Mouse (Mus musculus) limb, embryonic 13.5 days (tissue): ENCODE results near the gene Tbc1d4. TPM values are rescaled to one million over a fixed set of nuclear protein-coding genes. Genes with fewer than 3 reads are reported as not detected.

ENCODE experiments used
- ATAC-seq: fragments of 200-750 bp; cut with Nextera tagmentation; 2 replicates; pipeline ENCODE4 v1.8.0; 2017; ENCODE audit warnings: low read depth, moderate number of reproducible peaks, moderate TSS enrichment; ENCODE audit not compliant: low FRiP score
- H3K27ac ChIP-seq: fragments of 300-500 bp; sonication (generic); 2 replicates; pipeline ENCODE4 v1.5.1; 2015; ENCODE audit warnings: inconsistent platforms, mild to moderate bottlenecking, moderate library complexity
- H3K27me3 ChIP-seq: fragments of 300-500 bp; sonication (generic); 2 replicates; pipeline ENCODE4 v1.6.1; 2015; ENCODE audit warnings: mild to moderate bottlenecking, inconsistent platforms
- H3K36me3 ChIP-seq: fragments of 300-500 bp; sonication (generic); 2 replicates; pipeline ENCODE4 v1.6.1; 2015; ENCODE audit warnings: inconsistent platforms, mild to moderate bottlenecking, moderate library complexity
- H3K4me1 ChIP-seq: fragments of 300-500 bp; sonication (generic); 2 replicates; pipeline ENCODE4 v1.6.1; 2015; ENCODE audit warnings: inconsistent platforms
- H3K4me2 ChIP-seq: fragments of 300-500 bp; sonication (generic); replicated peaks from 2 replicates; pipeline ENCODE4 v1.6.1; 2015; ENCODE audit warnings: inconsistent platforms, mild to moderate bottlenecking, moderate library complexity
- H3K4me3 ChIP-seq: fragments of 300-500 bp; sonication (generic); 2 replicates; pipeline ENCODE4 v1.5.1; 2015; ENCODE audit warnings: moderate library complexity, mild to moderate bottlenecking, inconsistent platforms
- H3K9ac ChIP-seq: fragments of 300-500 bp; sonication (generic); 2 replicates; pipeline ENCODE4 v1.6.1; 2015; ENCODE audit warnings: mild to moderate bottlenecking, inconsistent platforms
- H3K9me3 ChIP-seq: fragments of 300-500 bp; sonication (generic); 2 replicates; pipeline ENCODE4 v1.6.1; 2016; ENCODE audit warnings: inconsistent platforms
- WGBS: fragments of 180-500 bp; shearing (Covaris S2); methylation state at CpG from one replicate; pipeline ENCODE4 v1.1.7; 2015; 5-methylcytosine and 5-hydroxymethylcytosine counted together
- polyA plus RNA-seq: library from polyadenylated mRNA; unstranded; fragments of >200 nt; fragmentation: Nextera tagmentation; extraction: Ambion mirVana; gene quantifications from 2 replicates; pipeline ENCODE4 v1.2.1, GENCODE M21; 2015

Gene Tbc1d4
- 12.2 and 12.3 TPM in 2 replicates for polyA plus RNA-seq

DNA sequence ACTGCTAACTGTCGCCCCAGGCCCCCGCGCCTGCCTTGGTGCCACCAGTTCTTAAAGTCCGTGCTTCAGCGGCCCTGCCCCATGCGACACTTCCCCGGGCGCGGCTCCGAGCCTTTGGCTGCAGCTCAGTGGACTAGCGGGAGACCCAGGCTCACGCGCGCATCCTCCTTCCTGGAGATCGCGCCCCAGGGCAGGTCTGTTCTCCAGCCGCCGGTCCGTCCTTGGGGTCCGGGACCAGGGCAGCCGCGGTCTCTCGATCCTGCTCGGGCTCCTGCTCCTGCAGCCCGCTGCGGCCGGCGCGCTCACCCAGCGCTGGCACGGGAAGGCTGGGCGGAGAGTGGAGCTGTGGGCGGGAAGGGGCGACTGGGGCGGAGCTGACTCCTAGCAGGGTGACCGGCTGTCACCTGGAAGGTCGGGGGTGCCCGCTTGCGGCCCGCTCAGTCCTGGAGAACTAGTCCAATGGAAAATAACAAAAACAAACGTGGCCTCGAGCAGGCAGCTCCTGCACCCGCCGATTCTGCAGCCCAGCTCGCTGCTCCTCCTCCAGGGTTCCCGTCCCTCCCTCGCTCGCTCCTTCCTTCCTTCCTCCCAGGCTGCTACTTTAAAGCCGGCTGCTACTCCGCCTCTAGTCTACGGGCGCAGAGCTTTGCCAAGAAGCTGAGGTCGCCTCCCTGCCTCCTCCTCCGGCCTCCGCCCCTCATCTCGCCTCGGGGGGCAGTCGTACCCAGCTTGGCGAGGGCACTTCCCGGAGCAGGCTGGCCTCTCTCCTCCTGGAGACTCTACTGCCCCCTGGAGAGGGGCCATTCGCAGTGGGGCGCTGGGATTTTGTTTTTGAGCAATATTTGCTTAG, at the start of gene Tbc1d4:
Gene Tbc1d4, minus strand, starts transcription at position 673 of the 850 bp plus-strand sequence.
- Histone ChIP-seq H3K9ac (peak within 1 kb of the TSS; percentile 81), H3K36me3 (no peaks in the 10 kb centered on the region), H3K27me3 (0 out of 2 replicates have a peak, but pooled peaks cover 4% of the 10 kb centered on the region), H3K4me2 (peak within 1 kb of the TSS; percentile 99), H3K9me3 (no peaks in the 10 kb centered on the region), H3K4me1 (peaks cover 8% of the 10 kb centered on the region; the same call in 1 of the 2 replicates), H3K4me3 (peak within 1 kb of the TSS; percentile 81), H3K27ac (peak within 1 kb of the TSS; percentile 65)
- WGBS: under 1% methylated on average over 58 of the region's 62 CpGs
- peak; percentile 89 for ATAC-seq

DNA sequence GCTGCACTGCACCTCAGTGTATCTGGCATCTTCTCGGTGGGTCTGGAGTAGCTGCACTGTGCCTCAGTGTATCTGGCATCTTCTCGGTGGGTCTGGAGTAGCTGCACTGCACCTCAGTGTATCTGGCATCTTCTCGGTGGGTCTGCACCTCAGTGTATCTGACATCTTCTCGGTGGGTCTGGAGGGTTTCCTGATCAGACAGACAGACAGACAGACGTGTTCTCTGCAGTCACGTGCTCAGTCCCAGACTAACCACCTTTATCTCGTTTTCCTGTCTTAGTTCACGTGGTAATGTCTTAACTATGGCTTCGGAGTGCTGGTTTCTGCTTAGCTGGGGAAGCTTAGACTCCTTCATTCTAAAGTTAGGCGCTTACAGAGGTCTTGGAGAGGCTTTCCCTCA, 47.3 kb upstream of the Tbc1d4 start:
- Histone ChIP-seq H3K9me3 (no peaks in the 10 kb centered on the region), H3K4me2 (no peak overlapping the region), H3K4me1 (peaks cover 4% of the 10 kb centered on the region), H3K27ac (no peak overlapping the region), H3K36me3 (peaks cover 6% of the 10 kb centered on the region; the same call in 1 of the 2 replicates), H3K27me3 (no peaks in the 10 kb centered on the region), H3K4me3 (no peak overlapping the region), H3K9ac (no peak overlapping the region)
- ATAC-seq: no peak
- 83% methylated on average over 10 of the region's 10 CpGs for WGBS

- under 1% methylated on average over 10 of the region's 10 CpGs for WGBS
- no peaks in the 10 kb centered on the region for H3K27me3 ChIP-seq
- peak overlapping the region; percentile 86 for H3K9ac ChIP-seq
- peak overlapping the region; percentile 95 for H3K4me2 ChIP-seq
- H3K36me3 ChIP-seq: no peaks in the 10 kb centered on the region
- no peak overlapping the region for H3K27ac ChIP-seq
- peak; percentile 4; the same call in 1 of the 2 replicates for ATAC-seq
- H3K4me3 ChIP-seq: peak overlapping the region; percentile 98
- H3K9me3 ChIP-seq: no peaks in the 10 kb centered on the region
- H3K4me1 ChIP-seq: peaks cover 4% of the 10 kb centered on the region
Measured at GRCm38 (mm10) chr14:101654526-101654909, 45.5 kb upstream of the Tbc1d4 start.

GRCm38 (mm10) chr14:101653581-101654525, 44.9 kb upstream of the Tbc1d4 start, which contains the start of gene Uchl3:
Gene Uchl3, plus strand, starts transcription at chr14:101653967.
- Histone ChIP-seq H3K4me1 (peaks cover 4% of the 10 kb centered on the region), H3K36me3 (no peaks in the 10 kb centered on the region), H3K27ac (peak within 1 kb of the TSS; percentile 22; the same call in 1 of the 2 replicates), H3K4me3 (peak within 1 kb of the TSS; percentile 98), H3K9ac (peak within 1 kb of the TSS; percentile 86), H3K4me2 (peak within 1 kb of the TSS; percentile 95), H3K9me3 (no peaks in the 10 kb centered on the region), H3K27me3 (no peaks in the 10 kb centered on the region)
- WGBS: under 1% methylated on average over 81 of the region's 81 CpGs
- peak; percentile 93 for ATAC-seq

DNA sequence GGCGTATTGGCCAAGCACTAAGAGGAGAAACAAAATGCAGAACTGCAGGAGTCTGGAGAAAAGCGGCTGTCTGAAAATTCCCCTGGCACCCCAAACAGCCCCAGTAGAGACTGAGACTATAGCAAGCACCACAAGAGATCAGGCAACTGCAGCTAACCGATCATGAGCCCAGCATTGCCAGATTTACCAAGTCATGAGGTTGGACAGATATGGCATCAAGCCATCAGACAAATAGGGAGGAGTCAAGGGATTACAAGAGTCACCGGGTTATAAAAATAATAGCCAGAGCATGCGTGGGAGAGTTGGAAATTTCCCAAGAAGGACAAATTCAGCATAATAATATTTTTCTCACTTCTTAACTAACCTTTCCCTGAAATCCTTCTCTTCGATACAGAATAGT, 43.6 kb upstream of the Tbc1d4 start:
- no peaks in the 10 kb centered on the region for H3K36me3 ChIP-seq
- H3K4me2 ChIP-seq: no peak overlapping the region
- no peak overlapping the region for H3K9ac ChIP-seq
- no peak overlapping the region for H3K27ac ChIP-seq
- no peak overlapping the region for H3K4me3 ChIP-seq
- 93% methylated on average over 6 of the region's 6 CpGs for WGBS
- H3K27me3 ChIP-seq: no peaks in the 10 kb centered on the region
- H3K4me1 ChIP-seq: peaks cover 4% of the 10 kb centered on the region
- no peak for ATAC-seq
- no peaks in the 10 kb centered on the region for H3K9me3 ChIP-seq

DNA sequence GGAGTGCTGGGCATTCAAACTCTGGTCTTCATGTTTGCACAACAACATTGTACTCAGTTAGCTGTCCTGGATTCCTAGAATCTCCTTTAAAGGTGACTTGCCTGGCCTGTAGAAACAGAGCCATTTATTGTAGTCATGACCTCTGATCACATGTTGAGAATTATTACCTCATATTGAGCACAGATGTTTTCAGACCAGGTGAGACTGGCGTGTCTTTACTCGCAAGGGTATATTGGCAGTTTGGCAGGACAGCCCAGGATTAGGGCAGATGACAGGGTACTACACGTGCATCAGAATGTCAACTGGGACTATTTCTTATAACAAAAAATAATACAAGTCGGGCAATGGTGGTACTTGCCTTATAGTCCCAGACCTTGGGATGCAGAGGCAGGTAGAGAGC, 41.6 kb upstream of the Tbc1d4 start:
- 69% methylated on average over 4 of the region's 4 CpGs for WGBS
- Histone ChIP-seq H3K9ac (no peak overlapping the region), H3K27ac (no peak overlapping the region), H3K36me3 (no peaks in the 10 kb centered on the region), H3K9me3 (no peaks in the 10 kb centered on the region), H3K4me1 (peaks cover 4% of the 10 kb centered on the region), H3K4me2 (no peak overlapping the region), H3K27me3 (no peaks in the 10 kb centered on the region), H3K4me3 (no peak overlapping the region)
- ATAC-seq: no peak

DNA sequence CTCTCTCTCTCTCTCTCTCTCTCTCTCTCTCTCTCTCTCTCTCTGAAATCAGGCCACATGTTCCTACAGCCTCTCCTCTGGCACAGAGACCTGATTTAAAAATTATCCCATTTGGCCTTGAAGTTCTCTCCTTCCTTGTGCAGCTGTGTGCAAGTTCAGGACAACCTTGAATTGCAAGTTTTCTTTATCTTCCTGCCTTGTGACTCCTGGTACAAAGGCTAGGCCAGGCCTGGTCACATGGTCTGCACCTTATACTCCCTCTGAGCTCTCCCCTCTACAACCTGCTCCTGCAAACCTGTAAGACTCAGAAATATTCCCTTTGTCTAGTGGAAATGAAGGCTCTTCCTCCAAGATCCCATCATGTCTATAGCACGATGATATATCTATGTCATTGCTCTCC, 36.0 kb upstream of the Tbc1d4 start:
- ATAC-seq: no peak
- H3K9ac ChIP-seq: no peak overlapping the region
- 85% methylated on average over 1 of the region's 1 CpGs for WGBS

GRCm38 (mm10) chr14:101640153-101640843, 31.3 kb upstream of the Tbc1d4 start, which contains the start of gene Commd6:
Gene Commd6, minus strand, starts transcription at chr14:101640686.
- WGBS: 0% methylated on average over 39 of the region's 39 CpGs
- peaks cover 9% of the 10 kb centered on the region for H3K36me3 ChIP-seq
- peaks cover 6% of the 10 kb centered on the region; the same call in 1 of the 2 replicates for H3K4me1 ChIP-seq
- peak; percentile 98 for ATAC-seq
- H3K4me3 ChIP-seq: peak within 1 kb of the TSS; percentile 81
- H3K27ac ChIP-seq: peak within 1 kb of the TSS; percentile 56
- H3K27me3 ChIP-seq: no peaks in the 10 kb centered on the region
- H3K9ac ChIP-seq: peak within 1 kb of the TSS; percentile 83
- H3K9me3 ChIP-seq: no peaks in the 10 kb centered on the region
- H3K4me2 ChIP-seq: peak within 1 kb of the TSS; percentile 80

More for the DNA sequence above, 36.0 kb upstream of the Tbc1d4 start:
- no peaks in the 10 kb centered on the region for H3K4me1 ChIP-seq
- no peak overlapping the region for H3K4me3 ChIP-seq
- no peaks in the 10 kb centered on the region for H3K27me3 ChIP-seq
- no peak overlapping the region for H3K4me2 ChIP-seq
- no peaks in the 10 kb centered on the region for H3K9me3 ChIP-seq
- H3K27ac ChIP-seq: no peak overlapping the region
- H3K36me3 ChIP-seq: no peaks in the 10 kb centered on the region

GRCm38 (mm10) chr14:101637381-101637780, 28.4 kb upstream of the Tbc1d4 start:
- H3K9ac ChIP-seq: no peak overlapping the region
- 91% methylated on average over 6 of the region's 6 CpGs for WGBS
- no peak overlapping the region for H3K4me2 ChIP-seq
- H3K27ac ChIP-seq: no peak overlapping the region
- no peaks in the 10 kb centered on the region for H3K27me3 ChIP-seq
- H3K36me3 ChIP-seq: peaks cover 29% of the 10 kb centered on the region
- ATAC-seq: no peak
- H3K4me3 ChIP-seq: no peak overlapping the region
- peaks cover 6% of the 10 kb centered on the region; the same call in 1 of the 2 replicates for H3K4me1 ChIP-seq
- no peaks in the 10 kb centered on the region for H3K9me3 ChIP-seq

DNA sequence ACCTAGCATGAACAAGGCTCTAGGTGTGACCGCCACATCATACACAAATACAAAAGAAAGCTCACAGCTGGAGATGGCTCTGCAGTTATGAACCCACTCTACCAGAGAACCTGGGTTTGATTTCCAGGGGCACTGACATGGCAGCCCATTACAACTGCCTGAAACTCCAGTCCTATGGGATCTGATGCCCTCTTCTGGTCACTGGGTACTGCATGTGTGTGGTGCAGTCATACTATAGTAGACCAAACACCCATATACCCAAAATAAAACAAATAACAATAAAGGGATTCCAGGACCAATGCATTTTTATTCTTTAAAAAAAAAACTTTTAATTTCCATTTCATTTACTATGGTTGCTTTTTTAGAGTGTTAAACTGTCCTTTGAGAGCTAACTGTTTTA, 26.8 kb upstream of the Tbc1d4 start:
- Histone ChIP-seq H3K27ac (no peak overlapping the region), H3K36me3 (peaks cover 37% of the 10 kb centered on the region), H3K9me3 (no peaks in the 10 kb centered on the region), H3K4me3 (no peak overlapping the region), H3K4me2 (no peak overlapping the region), H3K27me3 (no peaks in the 10 kb centered on the region), H3K4me1 (peaks cover 6% of the 10 kb centered on the region; the same call in 1 of the 2 replicates), H3K9ac (no peak overlapping the region)
- 93% methylated on average over 1 of the region's 1 CpGs for WGBS
- no peak for ATAC-seq

GRCm38 (mm10) chr14:101630548-101630947, 21.6 kb upstream of the Tbc1d4 start:
- Histone ChIP-seq H3K27ac (no peak overlapping the region), H3K4me3 (no peak overlapping the region), H3K4me2 (no peak overlapping the region), H3K27me3 (no peaks in the 10 kb centered on the region), H3K4me1 (no peaks in the 10 kb centered on the region), H3K36me3 (peaks cover 31% of the 10 kb centered on the region), H3K9me3 (no peaks in the 10 kb centered on the region), H3K9ac (no peak overlapping the region)
- ATAC-seq: no peak
- WGBS: 87% methylated on average over 2 of the region's 2 CpGs
